Mouse (Mus musculus): Measurements from ENCODE around the gene Wwp2.

The Wwp2 gene

DNA sequence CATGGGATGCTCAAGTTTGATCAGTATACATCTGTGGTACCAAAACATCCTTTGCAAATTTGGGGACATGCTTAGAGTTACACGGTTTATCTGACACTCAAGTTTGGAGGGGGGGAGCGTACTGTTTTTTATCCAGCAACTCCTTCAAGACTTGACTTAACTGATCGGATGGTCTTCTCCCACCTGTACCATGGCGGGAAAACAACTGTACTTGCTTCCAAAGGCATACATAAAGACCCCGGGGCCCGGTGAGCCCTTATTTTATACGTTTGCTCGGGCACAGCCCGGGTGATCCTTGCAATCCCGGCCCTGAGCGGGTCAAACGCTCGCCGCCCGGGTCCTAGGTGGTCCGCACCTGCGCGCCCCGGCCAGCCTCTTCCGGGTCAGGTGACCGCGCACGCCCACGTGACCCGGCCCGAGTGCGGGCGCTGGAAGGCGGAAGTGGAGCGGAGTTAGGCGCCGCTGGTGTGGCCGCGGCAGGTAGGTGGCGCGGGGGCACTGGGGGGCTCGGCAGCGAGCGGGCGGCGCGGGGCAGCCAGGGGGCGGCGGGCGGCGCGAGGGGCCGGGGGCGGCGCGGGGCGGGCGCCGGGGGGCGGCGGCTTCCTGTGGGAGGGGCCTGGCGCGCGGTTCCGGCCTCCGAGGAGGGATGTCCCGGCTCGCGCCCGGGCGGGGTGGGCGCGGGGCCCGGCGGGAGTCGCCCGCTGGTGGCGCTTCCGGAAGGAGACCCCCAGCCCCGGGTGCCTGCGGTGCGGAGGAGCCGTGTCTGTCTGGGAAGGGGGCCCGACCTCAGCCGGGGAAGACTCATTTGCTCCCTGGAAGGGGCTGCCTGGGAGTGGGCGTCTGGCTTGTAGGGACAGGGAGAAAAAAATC is at the start of gene Wwp2:
TSS of gene Wwp2 (plus strand) at position 404 of the 870 bp plus-strand sequence.
- DNase-seq: peak; percentile 76

DNA sequence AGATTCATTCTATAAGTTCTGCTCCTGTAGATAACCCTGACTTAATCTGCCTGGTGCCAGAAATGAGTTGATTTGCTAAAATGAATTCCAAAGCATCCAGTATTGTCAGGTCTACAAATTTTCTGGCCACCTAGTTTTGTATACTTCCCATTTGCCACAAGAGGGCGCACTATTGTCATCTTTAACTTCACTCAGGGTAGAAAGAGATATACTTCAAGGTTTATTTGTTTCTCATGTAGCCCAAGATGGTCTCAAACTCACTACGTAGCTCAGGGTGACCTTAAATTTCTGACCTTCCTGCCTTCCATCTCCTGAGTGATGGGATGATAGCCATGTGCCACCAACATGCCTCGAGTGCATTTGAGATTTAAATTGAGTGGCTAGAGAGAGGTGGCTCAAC is 49.5 kb upstream of the Wwp2 start:
- DNase-seq: no peak

DNA sequence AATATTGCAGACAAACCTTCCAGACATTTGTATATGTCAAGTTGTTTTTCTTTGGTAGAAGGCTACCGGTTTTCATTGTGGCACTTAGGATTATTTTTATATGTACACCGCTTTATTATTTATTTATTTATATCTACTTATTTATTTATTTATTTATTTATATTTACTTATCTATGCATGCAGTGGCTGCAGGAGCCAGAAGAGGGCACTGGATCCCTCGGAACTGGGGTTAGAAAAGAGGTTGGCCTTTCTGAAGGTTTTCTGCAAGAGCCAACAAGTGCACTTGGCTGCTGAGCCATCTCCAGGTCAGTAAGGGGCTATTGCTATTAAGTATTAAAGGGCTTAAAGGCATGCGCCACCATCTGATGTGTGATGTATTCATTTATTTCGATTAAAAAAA is 48.3 kb upstream of the Wwp2 start:
- DNase-seq: no peak

DNA sequence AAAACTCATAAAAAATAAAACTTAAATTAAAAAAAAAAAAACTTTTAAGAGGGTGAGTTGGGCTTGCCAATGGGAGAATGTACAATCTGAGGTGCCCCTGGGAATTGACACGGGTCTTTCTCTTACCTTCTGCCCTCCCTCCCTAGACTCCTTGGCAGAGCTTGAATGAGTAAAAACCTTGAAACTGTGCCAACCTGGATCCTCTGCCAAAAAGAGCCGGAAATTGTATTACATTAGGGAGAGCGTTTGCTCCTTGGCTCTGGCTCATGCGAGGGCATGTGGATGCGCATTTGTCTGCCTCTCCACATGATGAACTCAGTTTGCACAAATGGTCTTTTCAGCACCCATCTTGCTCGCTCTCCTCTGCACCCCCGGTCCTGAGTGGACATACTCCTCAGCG is 46.6 kb upstream of the Wwp2 start:
- DNase-seq: no peak

DNA sequence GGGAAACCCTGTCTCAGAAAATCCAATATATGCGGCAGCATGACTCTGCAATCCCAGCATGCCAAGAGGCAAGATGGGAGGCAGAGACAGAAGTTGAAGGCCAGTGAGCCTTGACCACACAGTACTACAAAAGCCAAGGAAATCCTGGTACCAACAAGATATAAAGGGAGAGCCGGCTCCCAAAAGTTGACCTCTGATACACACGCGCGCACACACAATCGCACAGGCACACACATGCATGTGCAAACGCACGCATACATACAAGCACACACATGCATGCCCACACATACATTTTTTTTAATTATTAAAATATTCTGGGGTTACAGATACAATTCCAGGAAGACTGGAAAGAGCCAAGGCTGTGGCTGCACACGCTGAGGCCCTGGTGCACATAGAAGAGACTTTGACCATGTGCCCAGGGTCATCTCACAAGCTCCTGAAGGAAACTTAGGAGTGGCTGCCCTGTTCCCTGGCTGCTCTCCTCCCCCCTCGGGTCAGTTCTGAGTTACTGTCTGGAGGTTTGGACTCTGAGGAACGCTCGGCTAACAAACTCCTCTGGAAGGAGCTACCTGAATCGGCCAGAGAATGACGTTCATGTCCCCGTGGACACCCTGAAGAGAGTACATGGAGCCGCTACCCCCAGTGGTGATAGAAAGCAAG is 45.6 kb upstream of the Wwp2 start:
- DNase-seq: no peak

DNA sequence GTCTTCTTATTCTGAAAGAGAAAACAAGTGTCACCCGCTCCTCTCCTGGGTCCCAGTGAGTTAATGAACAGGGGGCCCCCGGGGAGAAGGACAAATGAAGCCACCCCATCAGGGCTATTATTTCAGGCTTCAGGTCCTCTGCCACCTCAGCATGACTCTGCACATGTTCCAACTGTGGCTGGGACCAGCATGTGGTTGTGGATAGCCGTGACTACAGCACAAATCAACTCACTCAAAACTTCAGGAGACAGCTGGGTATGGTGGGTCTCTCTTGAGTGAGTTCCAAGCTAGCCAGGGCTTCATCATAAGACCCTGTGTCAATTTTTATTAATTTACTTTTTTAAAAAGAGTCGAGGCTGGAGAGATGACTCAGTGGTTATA is 45.0 kb upstream of the Wwp2 start:
- no peak for DNase-seq

DNA sequence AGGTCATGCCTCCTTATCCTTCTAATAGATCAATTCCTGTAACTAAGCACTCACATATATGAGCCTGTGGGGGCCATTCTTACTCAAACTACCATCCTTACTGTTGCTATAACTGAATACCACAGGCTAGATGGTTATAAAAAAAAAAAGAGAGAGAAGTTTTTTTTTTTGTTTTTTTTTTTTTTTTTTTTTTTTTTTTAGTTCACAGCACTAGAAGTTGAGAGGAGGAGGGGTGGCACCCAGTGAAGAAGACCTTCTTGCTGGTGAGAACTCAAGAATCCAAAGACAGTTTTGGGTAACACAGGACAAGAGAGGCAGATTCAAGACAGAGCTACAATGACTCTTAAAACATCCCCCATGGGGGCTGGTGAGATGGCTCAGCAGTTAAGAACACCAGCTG is 40.8 kb upstream of the Wwp2 start:
- no peak for DNase-seq

DNA sequence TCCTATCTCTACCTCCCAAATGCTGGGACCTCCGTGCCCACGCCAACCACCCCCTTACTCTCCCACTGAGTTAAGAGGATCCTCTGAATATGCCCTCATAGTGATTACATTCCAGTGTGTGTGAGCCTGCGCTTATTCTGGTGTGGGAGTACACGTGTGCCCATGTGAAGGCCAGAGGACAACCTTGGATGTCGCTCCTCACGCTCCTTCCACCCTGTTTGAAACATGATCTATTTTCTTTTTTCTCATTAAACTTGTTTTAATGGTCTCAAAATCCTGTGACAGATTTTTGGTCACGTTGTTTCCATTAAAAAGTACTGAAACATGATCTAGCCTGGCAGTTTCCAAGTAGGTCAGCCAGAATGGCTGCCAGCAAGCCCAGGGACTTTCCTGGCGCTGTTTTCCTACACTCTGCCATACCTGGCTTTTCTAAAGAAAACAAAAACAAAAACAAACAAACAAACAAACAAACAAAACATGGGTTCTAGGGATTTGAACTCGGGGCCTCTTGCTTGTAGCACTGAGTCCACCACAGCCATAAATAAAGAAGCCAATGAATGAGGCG is 40.0 kb upstream of the Wwp2 start:
- no peak for DNase-seq

DNA sequence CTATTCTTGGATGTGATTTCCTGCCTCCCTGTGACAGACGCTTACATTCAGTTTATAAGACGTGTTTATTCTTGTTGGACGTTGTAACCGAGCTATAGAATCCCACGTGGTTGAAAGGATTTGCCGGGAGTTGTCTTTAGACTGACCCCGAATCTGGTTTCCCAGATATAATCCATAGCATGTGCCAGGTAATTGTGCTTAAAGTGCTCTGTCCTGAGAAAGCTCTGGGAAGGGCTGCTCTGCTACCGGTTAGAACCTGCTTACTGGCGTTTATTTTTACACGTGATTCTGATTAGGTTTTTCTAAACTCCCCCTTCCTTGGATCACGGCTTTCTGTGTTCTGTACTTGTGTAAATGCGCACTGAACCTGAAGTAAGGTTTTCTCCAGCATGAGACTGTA is 38.5 kb upstream of the Wwp2 start:
- no peak for DNase-seq

DNA sequence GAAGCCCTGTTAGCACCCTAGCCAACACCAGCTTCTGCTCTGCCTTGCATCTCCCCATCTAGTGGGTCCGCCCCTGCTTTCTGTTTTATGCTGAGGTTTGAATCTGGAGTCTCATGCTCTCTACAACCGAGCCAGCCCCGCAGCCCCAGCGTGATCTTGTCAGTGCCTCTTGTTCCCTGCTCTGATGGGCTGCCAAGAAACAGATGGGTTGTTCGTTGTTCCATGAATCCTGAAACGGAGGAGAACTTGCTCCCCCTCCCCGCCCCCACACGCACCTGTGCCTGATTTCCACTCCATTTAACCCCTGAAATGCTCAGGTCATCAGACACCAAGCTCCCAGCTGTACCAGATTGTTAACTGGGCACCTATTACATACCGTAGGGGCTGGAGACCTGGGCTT is 36.7 kb upstream of the Wwp2 start:
- no peak for DNase-seq

DNA sequence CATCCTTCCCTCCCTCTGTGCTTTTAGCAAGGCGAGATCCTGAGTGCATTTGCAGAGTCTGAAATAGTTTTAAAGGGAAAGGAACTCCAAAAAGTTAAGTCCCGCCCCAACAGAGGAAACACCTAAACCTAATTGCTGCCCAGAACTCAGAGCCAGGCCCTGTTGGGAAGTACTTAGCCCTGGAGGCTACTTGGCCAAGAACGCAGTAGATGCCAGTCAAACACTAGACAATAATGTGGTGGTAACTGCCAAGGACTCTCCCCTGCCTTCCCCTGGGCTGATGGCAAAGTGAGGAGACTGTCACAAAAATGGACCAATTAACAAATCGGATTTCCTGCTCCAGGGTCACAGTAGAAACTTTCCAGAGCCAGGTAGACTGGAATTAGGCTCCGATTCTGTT is 34.3 kb upstream of the Wwp2 start:
- no peak for DNase-seq

DNA sequence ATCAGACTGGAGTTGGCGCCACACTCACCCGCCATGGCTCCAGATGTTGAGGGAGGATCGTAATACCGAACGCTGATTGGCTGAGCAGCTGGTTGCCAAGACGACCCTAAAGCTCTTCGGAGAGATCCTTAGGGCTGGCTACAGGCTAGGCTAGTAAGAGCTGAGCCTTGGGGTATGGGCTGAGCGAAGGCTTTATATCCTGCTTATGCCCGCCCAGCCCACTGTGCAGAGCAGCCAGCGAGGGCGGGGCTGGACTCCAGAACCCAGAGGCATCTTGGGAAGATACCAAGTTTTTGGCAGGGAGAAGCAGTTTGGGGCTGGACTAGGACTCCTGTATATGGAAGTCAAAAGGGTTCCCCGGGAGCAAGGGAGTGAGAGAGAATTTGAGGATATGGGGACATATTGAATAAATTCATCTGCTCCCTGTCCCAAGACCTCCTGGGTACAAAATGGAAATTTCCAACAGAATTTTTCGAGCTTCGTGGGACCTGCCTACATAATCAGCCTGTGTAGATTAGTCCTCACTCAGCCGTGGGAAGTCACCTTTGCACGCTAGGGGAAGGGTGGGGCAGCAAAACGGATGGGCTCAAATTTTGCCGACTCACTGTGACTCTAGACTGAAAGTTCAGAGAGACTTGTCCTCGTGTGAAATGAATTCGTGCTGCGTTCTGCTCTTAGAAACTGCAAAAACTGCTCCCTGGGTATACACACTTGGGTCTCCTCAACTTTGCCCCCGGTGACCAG is 33.0 kb upstream of the Wwp2 start, which contains the start of gene Nqo1:
TSS of gene Nqo1 (minus strand) at position 169 of the 744 bp plus-strand sequence.
- DNase-seq: peak; percentile 53

DNA sequence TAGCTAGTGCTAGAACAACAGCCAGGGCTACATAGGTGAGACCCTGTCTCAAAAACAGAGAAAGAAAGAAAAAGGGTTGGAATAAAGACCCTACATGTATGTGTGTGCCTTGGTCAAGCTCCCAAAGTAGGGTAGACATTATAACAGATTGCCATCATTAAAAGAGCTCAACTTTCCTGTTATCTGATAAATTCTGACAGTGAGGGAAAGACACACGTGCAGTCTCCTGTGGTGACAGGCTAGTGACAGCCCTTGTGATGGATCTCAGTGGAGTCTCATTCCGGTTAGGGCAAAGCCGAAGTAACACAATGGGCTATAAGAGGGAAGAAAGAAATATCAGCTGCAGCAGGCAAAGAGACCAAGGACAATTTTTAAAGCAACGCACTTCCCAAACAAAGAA is 32.1 kb upstream of the Wwp2 start:
- DNase-seq: no peak

DNA sequence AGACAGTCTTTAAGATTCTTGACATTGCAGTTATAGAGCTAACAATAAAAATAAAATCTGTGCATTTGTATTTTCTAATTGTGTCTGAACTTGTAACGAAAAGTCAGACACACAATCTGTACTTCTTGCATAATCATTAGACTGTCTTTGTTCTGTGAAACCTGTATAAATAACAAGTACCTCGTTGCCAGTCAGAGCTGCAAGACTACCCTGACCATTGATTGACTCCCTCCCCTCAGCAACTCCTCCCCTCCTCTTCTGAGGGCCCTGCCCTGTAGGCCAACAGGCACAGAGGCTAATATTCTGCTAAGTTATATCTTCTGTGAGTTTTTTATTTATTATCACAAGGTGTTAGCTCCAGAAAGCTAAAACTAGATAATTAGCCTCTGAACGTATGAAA is 30.2 kb upstream of the Wwp2 start:
- DNase-seq: no peak

DNA sequence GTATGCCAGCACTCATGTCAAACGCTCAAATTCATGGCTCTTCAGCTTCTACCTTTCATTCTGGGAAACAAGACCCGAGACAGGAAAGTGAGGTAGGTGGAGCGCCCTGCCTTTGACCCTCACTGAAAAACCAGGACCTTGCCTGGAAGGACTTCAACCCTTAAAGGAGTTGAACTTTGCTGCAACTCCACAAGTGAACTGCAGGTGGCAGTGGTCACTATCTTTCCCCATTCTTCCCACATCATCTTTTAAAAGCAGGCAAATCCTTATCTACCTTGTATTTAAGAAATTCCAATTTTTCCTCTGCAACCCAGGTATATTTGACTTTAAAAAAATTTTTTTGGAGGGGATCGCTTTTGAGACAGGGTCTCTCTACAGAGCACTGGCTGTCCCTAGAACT is 24.8 kb upstream of the Wwp2 start:
- DNase-seq: no peak

DNA sequence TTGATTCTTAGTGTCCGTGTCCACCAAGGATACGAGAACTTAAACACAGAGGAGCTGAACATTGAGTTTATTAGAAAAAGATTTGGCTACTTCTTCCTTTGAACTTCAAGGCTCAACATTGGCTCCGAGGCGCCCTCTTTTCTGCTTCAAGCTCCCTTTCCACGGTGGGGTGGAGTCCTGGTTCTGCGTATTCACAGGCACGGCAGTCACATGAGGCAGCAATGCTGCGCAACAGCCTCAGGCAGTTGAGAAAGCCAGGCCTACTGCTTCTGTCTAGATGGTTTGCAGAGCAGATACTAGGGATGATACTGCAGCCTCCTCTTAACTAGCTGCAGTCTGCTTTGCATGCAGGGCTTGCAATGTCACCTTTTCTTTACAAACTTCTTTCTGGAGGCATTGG is 23.6 kb upstream of the Wwp2 start:
- no peak for DNase-seq

DNA sequence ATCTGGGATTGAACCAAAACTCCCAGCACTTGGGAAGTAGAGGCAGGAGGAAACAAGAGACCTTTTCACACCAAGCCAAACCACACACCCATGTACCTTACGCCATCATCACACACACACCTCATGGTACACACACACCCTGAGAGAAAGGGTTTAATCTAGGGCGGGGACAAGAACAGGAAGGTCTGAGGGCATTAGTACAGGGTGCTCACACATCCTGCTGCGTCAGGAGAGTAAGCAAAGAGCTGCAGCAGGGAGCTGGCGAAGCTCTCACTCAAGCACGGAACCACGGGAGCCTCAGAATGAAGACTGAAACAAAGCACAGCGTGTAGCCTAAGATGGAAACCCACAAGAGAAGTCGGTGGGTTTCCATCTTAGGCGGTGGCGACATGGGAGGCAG is 22.3 kb upstream of the Wwp2 start:
- no peak for DNase-seq

DNA sequence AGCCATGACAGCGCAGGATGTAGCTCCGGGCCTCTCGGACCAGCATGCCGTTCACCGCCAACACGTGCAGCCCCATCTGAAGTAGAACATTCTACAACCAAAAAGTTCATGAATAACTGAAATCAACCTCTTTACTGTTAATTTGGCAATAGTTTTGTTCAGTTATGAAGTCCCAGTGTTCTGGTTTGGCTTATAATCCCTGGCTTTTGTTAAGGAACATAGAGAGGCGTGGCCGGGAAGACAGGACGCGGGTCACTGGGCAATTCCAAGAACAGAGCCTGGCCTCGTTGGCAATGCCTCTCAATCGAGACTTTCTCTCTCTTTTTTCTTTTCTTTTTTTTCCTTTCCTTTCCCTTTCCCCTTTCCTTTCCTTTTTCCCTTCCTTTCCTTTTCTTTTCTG is 19.2 kb upstream of the Wwp2 start:
- DNase-seq: no peak

DNA sequence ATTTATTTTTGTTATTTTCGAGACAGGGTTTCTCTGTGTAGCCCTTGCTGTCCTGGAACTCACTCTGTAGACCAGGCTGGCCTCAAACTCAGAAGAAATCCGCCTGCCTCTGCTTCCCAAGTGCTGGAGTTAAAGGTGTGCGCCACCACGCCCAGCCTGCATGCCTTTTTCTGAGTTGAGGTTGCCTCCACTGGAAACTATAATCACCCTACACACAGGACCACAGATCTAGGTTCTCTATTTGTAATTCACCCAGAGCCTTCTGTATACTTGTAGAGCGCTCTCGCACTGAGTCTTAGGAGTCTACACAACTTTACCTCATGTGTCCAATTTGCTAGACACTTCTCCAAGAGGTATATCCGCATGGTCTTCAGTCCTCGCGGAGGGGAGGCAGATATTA is 12.0 kb upstream of the Wwp2 start:
- no peak for DNase-seq

DNA sequence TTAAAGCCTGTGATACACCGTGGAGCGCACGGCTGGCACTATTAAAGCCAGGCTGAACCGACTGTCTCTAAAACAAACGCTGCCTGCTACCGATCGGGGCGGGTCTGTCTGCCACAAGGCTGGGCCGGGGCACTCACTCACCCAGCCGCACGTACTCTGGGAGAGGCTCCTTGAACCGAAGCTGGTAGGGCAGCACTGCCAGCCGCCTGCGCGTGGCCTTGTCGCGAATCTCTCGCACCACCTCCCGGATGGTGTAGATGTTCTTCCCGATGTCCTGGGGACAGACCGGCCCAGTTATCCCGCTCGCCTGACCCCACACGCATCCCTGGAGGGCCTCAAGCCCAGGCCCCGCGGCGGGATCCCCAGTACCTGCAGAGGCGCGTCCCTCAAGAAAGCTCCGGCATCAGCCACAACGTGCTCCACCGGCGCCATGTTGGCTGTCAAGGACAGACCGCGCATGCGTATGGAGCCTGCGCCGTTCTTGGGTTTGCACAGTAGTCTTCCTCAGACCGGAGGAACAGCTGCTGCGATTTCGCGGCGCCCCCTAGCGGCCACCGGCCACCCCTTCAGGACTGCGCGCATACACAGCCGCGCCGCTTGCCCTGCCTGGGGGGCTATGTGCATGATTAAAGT is 11.5 kb upstream of the Wwp2 start, which contains the start of gene Nob1:
TSS of gene Nob1 (minus strand) at position 455 of the 633 bp plus-strand sequence.
- peak; percentile 95 for DNase-seq

DNA sequence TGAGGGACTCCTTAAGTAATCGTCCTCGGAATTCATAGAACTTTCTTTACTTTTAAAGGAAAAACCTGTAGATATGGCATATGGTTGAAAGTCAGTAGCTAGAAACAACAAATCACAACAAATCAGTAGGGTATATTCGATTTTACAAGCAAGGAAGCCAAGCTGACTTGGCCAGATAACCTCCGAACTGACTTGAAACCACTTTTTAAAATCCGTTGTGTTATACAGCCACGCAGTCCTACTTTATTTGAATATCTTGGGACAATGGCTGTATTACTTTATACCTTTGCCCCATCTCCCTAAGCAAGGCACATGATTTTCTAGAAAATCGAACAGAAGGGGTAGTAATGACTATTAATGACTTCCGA is 11.0 kb upstream of the Wwp2 start:
- no peak for DNase-seq

DNA sequence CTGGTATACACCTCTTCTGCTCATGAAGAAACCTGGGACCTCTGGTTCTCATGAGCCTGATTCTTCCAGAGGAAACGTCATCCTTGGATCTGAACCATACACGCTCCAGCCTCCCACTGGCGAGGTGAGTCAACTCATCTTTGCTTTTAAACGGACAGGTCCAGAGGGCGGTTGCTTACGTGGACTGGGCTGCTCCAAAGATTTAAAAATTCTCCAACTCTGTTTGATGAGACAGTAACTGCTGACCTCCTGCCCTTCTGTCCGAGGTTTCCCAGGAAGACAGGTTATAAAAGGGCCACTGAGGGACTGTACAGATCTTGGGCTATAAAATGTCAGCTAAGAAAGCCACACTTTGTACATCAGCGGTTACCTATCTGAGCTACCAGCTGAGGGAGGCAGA is 5.3 kb upstream of the Wwp2 start:
- DNase-seq: no peak

DNA sequence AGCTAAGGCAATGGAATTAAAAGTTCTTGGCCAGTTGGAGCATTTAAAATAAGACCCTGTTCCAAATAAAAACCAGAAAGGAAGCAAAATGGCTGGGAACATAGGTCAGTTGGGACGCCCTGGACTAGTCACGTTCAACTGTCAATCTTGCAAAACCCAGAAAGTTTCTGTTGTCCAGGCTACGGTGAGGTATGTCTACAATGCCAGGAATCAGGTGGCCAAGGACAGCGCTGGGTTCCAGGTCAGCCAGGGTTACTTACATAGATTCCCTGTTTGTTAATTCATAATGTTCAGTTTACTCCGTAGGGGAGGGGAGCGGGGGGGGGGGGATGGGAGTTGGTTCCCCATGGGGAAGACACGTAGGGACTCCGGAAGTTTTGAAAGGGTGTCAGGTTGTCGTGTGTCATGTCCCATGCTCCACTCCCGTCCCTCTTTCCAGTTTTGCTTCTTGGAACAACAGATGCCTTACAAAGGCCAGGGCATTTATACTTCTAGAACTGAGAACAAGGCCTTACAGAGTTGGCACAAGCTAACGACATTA is 674 bp upstream of the Wwp2 start:
- no peak for DNase-seq
